Mouse (Mus musculus) stomach, embryonic 15.5 days (tissue): ENCODE measurements around the gene Gm10944. TPM values are rescaled to one million over a fixed set of nuclear protein-coding genes. Genes with fewer than 3 reads are reported as not detected.

Experiments
- ATAC-seq: fragments of 200-750 bp; cut with Nextera tagmentation; 2 replicates; pipeline ENCODE4 v1.8.0; 2017; ENCODE audit warnings: low read depth, moderate number of reproducible peaks, moderate TSS enrichment; ENCODE audit not compliant: insufficient read depth, low FRiP score
- H3K27ac ChIP-seq: fragments of 300-500 bp; sonication (generic); 2 replicates; pipeline ENCODE4 v1.5.1; 2015; ENCODE audit warnings: mild to moderate bottlenecking, inconsistent platforms
- H3K27me3 ChIP-seq: fragments of 300-500 bp; sonication (generic); replicated peaks from 2 replicates; pipeline ENCODE4 v1.6.1; 2015; ENCODE audit warnings: inconsistent platforms
- H3K36me3 ChIP-seq: fragments of 300-500 bp; sonication (generic); 2 replicates; pipeline ENCODE4 v1.6.1; 2015; ENCODE audit warnings: inconsistent platforms
- H3K4me1 ChIP-seq: fragments of 300-500 bp; sonication (generic); 2 replicates; pipeline ENCODE4 v1.6.1; 2015; ENCODE audit warnings: inconsistent platforms
- H3K4me2 ChIP-seq: fragments of 300-500 bp; sonication (generic); 2 replicates; pipeline ENCODE4 v1.6.1; 2015; ENCODE audit warnings: mild to moderate bottlenecking, inconsistent platforms
- H3K4me3 ChIP-seq: fragments of 300-500 bp; sonication (generic); replicated peaks from 2 replicates; pipeline ENCODE4 v1.5.1; 2015; ENCODE audit warnings: inconsistent platforms
- H3K9ac ChIP-seq: fragments of 300-500 bp; sonication (generic); 2 replicates; pipeline ENCODE4 v1.6.1; 2015; ENCODE audit warnings: inconsistent platforms
- H3K9me3 ChIP-seq: fragments of 300-500 bp; sonication (generic); 2 replicates; pipeline ENCODE4 v1.6.1; 2016; ENCODE audit warnings: inconsistent platforms
- WGBS: fragments of 180-500 bp; shearing (Covaris S2); methylation state at CpG from one replicate; pipeline ENCODE4 v1.1.7; 2015; 5-methylcytosine and 5-hydroxymethylcytosine counted together
- polyA plus RNA-seq: library from polyadenylated mRNA; unstranded; fragments of >200 nt; fragmentation: Nextera tagmentation; extraction: Ambion mirVana; gene quantifications from 2 replicates; pipeline ENCODE4 v1.2.1, GENCODE M21; 2015

Gene Gm10944
- polyA plus RNA-seq, 1 experiment from 2014 or later, result not detected

DNA sequence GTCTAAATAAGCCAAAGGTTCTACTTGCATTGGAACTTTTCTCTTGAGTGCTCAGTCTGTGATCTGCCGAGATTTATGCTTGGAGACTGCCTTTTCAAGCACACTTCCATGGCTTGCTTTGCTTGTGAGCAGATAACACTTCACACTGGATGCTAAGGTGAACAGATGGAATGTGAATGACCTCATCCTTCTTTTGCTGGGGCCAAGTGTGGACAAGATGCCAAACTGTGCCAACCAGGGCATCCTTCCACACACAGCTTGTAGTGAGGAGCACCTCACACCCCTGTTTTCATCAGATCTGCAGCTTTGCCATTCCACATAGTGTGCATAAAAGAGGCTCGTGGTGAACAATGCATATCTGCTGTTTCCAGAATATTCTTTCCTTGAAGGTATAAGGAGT, 29.7 kb downstream of the Gm10944 start:
- Histone ChIP-seq H3K4me1 (no peaks in the 10 kb centered on the region), H3K4me3 (no peak overlapping the region), H3K9ac (no peak overlapping the region), H3K36me3 (no peaks in the 10 kb centered on the region), H3K9me3 (no peaks in the 10 kb centered on the region), H3K4me2 (no peak overlapping the region), H3K27me3 (no peaks in the 10 kb centered on the region), H3K27ac (no peak overlapping the region)
- ATAC-seq, result no peak
- WGBS, result 75% methylated on average over 2 of the region's 2 CpGs

DNA sequence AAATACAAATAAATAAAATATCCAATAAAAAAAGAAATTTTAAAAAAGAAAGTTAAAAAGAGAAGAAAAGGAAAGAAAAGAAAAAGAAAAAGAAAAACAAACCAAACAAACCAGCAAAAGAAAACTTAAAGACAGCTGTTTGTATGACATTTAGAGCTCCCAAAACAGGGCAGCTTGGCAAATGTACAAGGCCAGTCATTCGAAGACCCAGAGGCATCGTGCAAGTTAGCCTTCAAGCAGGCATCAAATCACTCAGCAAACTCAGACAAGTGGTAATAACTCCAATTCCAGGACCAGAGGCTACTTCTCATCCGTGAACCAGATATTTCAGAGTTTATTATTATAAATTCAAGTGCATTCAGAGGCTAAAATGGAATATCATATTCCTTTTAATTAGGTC, 45.4 kb downstream of the Gm10944 start:
- Histone ChIP-seq H3K4me3 (no peak overlapping the region), H3K4me2 (no peak overlapping the region), H3K9me3 (no peaks in the 10 kb centered on the region), H3K9ac (no peak overlapping the region), H3K27me3 (no peaks in the 10 kb centered on the region), H3K27ac (no peak overlapping the region), H3K36me3 (no peaks in the 10 kb centered on the region), H3K4me1 (no peaks in the 10 kb centered on the region)
- 84% methylated on average over 3 of the region's 3 CpGs for WGBS
- no peak for ATAC-seq

Other genes starting within 250 kb of the Gm10944 start
- 0.17 and 0.21 TPM in 2 replicates for gene Adgb, start 209.0 kb upstream of the Gm10944 start, polyA plus RNA-seq
- gene Rab32, start 123.1 kb upstream of the Gm10944 start, polyA plus RNA-seq, result 26.4 TPM in 2 replicates